2 mouse cellular contexts compared by ENCODE assay signal in the genomic region with DNA sequence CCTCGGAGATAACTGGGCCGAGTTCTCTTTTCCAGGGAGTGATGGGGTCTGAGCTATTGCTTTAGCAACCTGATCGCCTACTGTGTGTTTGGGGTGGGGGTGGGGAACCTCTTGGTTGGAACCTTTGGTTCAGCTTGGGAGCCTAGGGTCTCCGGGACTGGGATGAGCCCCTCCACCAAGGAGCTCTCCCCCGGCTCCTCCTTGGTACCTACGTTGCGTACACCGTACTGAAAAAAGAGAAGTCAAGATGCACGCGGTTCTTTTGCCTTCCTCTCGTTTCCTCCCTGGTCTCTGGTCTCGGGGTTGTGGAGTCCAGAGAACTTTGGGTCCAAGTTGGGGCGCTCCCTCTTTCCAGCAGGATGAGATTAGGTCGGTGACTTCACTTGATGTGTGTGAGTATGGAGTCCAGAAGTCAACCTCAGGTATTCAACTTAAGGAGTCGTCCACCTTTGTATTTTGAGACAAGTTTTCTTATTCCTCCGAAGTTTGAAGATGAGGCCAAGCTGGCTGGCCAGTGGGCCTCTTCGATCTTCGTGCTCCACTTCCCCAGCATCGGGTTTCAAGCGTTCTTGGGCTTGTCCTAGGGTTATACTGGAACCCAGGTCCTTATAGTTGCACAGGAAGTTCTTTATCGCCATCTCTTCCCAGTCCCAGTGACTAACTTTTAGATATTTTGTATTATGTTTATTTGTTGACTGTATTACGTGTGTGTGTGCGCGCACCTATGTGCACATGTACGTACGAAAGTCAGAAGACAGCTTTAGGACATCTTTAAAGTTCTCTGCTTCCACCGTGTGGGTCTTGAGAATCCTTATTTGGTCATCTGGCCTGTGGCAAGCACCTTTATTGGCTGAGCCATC.
TF ChIP-seq lines count a peak whose summit lies in the region.

No protein-coding gene starts in this region.

TF ChIP-seq in CH12.LX, 34 proteins besides CTCF, POLR2A, EP300 and RAD21 (continued from another document):
- TF ChIP-seq ZKSCAN1 (IDR thresholded peaks at IDR 0.05; ENCODE audit: borderline replicate concordance, low read depth, low read length) (peak; percentile 80), MEF2A (IDR thresholded peaks at IDR 0.05; ENCODE audit: borderline replicate concordance, low read depth, low read length) (0 out of 2 replicates have a peak, but pooled peaks have one; percentile 20), JUN (IDR thresholded peaks at IDR 0.05; ENCODE audit: insufficient read depth, low read depth, low read length) (no peak), ETS1 (conservative IDR thresholded peaks at IDR 0.05; ENCODE audit: low read depth, low read length) (no peak), CHD2 (IDR thresholded peaks at IDR 0.05; ENCODE audit: low read length) (0 out of 2 replicates have a peak, but pooled peaks have one; percentile 17), MYC (IDR thresholded peaks at IDR 0.05; ENCODE audit: low read depth, low read length) (peak; percentile 77), ZMIZ1 (IDR thresholded peaks at IDR 0.05; ENCODE audit: low read depth, low read length) (no peak), HCFC1 (IDR thresholded peaks at IDR 0.05; ENCODE audit: low read depth, low read length) (peak; percentile 20; the same call in 1 of the 2 replicates), MAX (IDR thresholded peaks at IDR 0.05; ENCODE audit: low read length) (peak; percentile 72; the same call in 1 of the 2 replicates), SIN3A (IDR thresholded peaks at IDR 0.05; ENCODE audit: low read length) (peak; percentile 64; the same call in 1 of the 2 replicates), IRF4 (IDR thresholded peaks at IDR 0.05; ENCODE audit: low read depth, low read length) (no peak), TCF12 (IDR thresholded peaks at IDR 0.05; ENCODE audit: low read depth, low read length) (0 out of 2 replicates have a peak, but pooled peaks have one; percentile 23), MXI1 (IDR thresholded peaks at IDR 0.05; ENCODE audit: low read depth, low read length) (peak; percentile 18; the same call in 1 of the 2 replicates)

TF ChIP-seq in myocyte, 11 proteins besides CTCF, POLR2A, EP300 and RAD21 (continued from another document):
- TF ChIP-seq CEBPB (IDR thresholded peaks at IDR 0.05; ENCODE audit: insufficient read depth, poor library complexity, severe bottlenecking) (no peak), MYOD1 (IDR thresholded peaks at IDR 0.05; ENCODE audit: control insufficient read depth in 1 of 3, insufficient read length in 2 of 3, low read depth in 2 of 3) (no peak), POLR2AphosphoS2 (IDR thresholded peaks at IDR 0.05; ENCODE audit: insufficient read length, low read depth) (no peak), TCF3 (IDR thresholded peaks at IDR 0.05; ENCODE audit: insufficient read length, low read depth) (no peak), USF1 (IDR thresholded peaks at IDR 0.05; ENCODE audit: low read depth) (no peak), MYOG (IDR thresholded peaks at IDR 0.05; ENCODE audit: control insufficient read depth in 1 of 3, insufficient read depth in 1 of 3, insufficient read length in 2 of 3, low read depth in 2 of 3) (no peak), TCF12 (IDR thresholded peaks at IDR 0.05; ENCODE audit: insufficient read depth, poor library complexity, severe bottlenecking) (no peak), SRF (IDR thresholded peaks at IDR 0.05; ENCODE audit: control insufficient read depth, insufficient read length, low read depth) (no peak), MAX (IDR thresholded peaks at IDR 0.05; ENCODE audit: low read depth) (no peak), REST (IDR thresholded peaks at IDR 0.05; ENCODE audit: insufficient read depth, insufficient read length) (no peak)
